Mouse (Mus musculus): ENCODE measurements around the gene Mrpl53.

- TF ChIP-seq CTCF (IDR thresholded peaks at IDR 0.05; ENCODE audit: extremely low read depth, insufficient read depth, insufficient read length, insufficient replicate concordance): no peak
- no peak for TF ChIP-seq POLR2A (IDR thresholded peaks at IDR 0.05; ENCODE audit: low read depth, low read length)
Measured at GRCm38 (mm10) chr6:83083497-83083896, 25.3 kb upstream of the Mrpl53 start.

Measured in spleen, adult 2 months (tissue).